Comparison of ENCODE assay signal across 22 mouse cellular contexts in the genomic region with DNA sequence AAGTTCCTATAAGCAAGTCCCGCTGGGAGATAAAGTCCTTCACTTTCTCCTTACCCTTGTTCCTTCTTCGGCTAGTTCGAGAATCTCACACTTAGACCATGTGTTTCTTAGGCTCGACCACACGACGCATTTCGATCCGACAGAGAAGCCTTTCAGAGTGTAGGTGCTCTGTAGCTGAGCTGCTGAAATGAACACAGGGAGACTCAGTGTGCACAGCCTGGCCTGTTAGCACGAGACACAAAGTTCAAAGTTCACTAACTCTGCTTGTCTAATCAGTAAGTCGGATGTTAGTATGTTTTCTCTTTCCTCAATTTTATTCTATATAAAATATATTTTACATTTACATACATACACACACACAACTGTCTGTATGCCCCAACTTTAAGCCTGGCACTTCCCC. TPM values are rescaled to one million over a fixed set of nuclear protein-coding genes. Genes with fewer than 3 reads are reported as not detected.
"Had no signal": no experiment of that assay in that cellular context is flagged by ENCODE, and none has a peak within 500 bp of the region (broad histone marks: within the 10 kb centered on the region; RNA-seq: fewer than 3 reads in every experiment).

No protein-coding gene starts in this region.

- H3K27ac ChIP-seq: lung, embryonic 15.5 days; macrophage; midbrain, embryonic 13.5 days; midbrain, embryonic 15.5 days; neural tube, embryonic 12.5 days; stomach, embryonic 15.5 days; stomach, postnatal 0 days had no signal

- H3K36me3 ChIP-seq: lung, embryonic 15.5 days; midbrain, embryonic 13.5 days; midbrain, embryonic 15.5 days; neural tube, embryonic 12.5 days; stomach, embryonic 15.5 days had no signal

- DNase-seq: liver, postnatal 0 days; lung, adult 2 months; lung, postnatal 14 days; lung, postnatal 36 days; right cerebral cortex, postnatal 14 days; thymus, adult 2 months; thymus, postnatal 25 days; thymus, postnatal 4 days had no signal

- H3K9ac ChIP-seq: liver, postnatal 0 days; lung, embryonic 15.5 days; midbrain, embryonic 13.5 days; midbrain, embryonic 15.5 days; neural tube, embryonic 12.5 days; stomach, embryonic 15.5 days had no signal

- H3K4me3 ChIP-seq: lung, embryonic 15.5 days; megakaryocyte, embryonic 14.5 days; midbrain, embryonic 13.5 days; midbrain, embryonic 15.5 days; neural tube, embryonic 12.5 days; stomach, embryonic 15.5 days had no signal

- H3K4me2 ChIP-seq: lung, embryonic 15.5 days; midbrain, embryonic 11.5 days; midbrain, embryonic 13.5 days; midbrain, embryonic 15.5 days; neural tube, embryonic 12.5 days; stomach, embryonic 15.5 days had no signal

- H3K27me3 ChIP-seq: megakaryocyte, embryonic 14.5 days; midbrain, embryonic 13.5 days; midbrain, embryonic 15.5 days; neural tube, embryonic 12.5 days; stomach, embryonic 15.5 days had no signal

- H3K9me3 ChIP-seq: lung, embryonic 15.5 days; midbrain, embryonic 15.5 days; stomach, embryonic 15.5 days had no signal

- H3K4me1 ChIP-seq: lung, embryonic 15.5 days; megakaryocyte, embryonic 14.5 days; midbrain, embryonic 13.5 days; midbrain, embryonic 15.5 days; neural tube, embryonic 12.5 days; stomach, embryonic 15.5 days had no signal

- ATAC-seq: liver, postnatal 0 days; lung, postnatal 0 days; midbrain, embryonic 13.5 days; midbrain, embryonic 15.5 days had no signal

RNA-seq across cellular contexts. Expression of gene Tdrd6, which starts 8.0 kb away (rescaled TPM):
- total RNA-seq: megakaryocyte progenitor cell, adult 5-6 weeks; monocyte, adult 5-6 weeks; neutrophil, adult 5-6 weeks had no signal
- polyA plus RNA-seq: liver, postnatal 0 days; lung, embryonic 15.5 days; macrophage; midbrain, embryonic 11.5 days; spleen, adult 2 months had no signal
